Mouse (Mus musculus): ENCODE data around the gene Gxylt2.

Gene Gxylt2

GRCm38 (mm10) chr6:100799766-100800165 lies 95.2 kb downstream of the Gxylt2 start:
- DNase-seq (ENCODE audit: low read depth, low spot score) = no peak

DNA sequence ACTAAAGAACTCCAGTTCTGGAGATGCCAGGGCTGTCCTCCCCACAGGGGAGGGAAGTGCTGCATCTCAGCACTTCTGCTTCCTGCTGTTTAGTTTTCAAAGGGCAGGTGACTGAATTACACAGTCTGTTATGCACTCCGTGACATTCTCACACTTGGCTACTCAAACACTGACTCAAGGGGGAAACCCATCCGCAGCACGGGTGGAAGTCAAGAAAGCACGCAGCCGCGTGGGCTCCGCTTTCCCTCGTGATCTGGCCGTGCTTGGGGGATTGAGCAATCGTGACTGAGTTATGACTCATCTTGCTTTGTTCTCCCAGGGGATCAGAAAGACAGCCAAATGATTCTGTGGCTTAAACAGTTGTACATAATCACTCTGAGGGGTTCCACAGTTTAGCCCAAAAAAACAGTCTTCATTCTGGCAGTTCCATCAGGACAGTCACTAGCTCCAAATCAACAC lies 96.0 kb downstream of the Gxylt2 start:
- DNase-seq (ENCODE audit: low read depth, low spot score) = no peak

- no peak for DNase-seq (ENCODE audit: low read depth, low spot score)
Measured at GRCm38 (mm10) chr6:100802381-100803083, 98.0 kb downstream of the Gxylt2 start.

DNA sequence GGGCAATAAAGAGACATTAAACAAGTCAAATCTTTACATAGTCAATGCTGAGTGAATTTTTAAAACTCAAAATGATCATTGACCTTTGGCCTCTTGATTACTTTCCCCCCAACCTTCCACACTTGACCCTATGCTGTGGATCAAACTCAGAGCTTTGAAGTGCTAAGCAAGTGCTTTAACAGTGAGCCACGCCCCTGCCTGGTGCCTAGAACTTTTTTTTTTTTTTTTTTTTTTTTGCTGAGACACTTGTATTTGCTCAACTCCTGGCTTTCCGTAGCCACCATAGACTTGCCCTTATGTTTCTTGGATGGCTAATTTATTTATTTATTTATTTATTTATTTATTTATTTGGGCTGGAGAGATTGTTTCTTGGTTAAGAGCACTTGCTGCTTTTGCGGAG lies 98.7 kb downstream of the Gxylt2 start:
- DNase-seq (ENCODE audit: low read depth, low spot score) = no peak

DNA sequence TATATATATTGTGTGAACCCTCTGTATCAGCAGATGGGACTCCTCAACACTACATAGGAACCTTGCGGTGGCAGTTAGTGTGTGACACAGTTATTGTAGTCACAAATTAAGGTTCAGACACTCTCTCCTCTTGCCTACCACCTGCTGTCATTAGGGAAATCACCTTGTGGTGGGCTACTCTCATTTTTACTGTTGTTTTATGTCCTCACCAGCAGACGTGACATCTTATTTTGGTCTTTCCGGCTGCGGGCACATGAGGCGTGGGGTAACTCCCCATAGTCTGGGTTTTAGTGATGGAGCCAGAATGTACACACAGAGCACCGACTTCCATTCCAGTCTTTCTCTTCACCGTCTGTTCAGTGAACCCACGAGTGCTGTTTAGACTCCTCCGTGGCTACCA lies 102.7 kb downstream of the Gxylt2 start:
- DNase-seq (ENCODE audit: low read depth, low spot score) = no peak

- DNase-seq (ENCODE audit: low read depth, low spot score) = no peak
Measured at GRCm38 (mm10) chr6:100807746-100808145, 103.2 kb downstream of the Gxylt2 start.

DNA sequence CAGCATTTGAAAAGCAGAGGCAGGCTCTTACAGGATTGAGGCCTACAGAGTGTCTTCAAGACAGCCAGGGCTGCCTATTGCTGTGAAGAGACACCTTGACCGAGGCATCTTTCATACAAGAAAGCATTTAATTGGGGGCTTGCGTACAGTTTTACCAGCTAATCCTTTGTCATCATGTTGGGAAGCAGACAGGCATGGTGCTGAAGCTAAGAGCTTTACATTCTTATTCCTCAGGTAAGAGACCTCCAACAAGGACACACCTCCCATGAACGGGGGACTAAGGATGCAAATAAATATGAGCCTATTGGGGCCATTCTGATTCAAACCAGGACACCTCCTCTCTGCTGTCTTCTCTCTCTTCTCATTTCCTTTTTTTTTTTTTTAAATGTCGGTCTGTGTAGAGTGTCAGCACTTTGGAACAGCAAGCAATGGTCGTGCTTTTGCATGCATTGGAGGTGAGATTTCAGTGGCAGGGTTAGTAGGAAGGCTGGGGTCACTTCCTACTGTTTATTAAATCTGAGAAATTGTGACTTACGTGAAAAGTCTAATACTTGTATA lies 103.8 kb downstream of the Gxylt2 start:
- DNase-seq (ENCODE audit: low read depth, low spot score) = no peak

DNA sequence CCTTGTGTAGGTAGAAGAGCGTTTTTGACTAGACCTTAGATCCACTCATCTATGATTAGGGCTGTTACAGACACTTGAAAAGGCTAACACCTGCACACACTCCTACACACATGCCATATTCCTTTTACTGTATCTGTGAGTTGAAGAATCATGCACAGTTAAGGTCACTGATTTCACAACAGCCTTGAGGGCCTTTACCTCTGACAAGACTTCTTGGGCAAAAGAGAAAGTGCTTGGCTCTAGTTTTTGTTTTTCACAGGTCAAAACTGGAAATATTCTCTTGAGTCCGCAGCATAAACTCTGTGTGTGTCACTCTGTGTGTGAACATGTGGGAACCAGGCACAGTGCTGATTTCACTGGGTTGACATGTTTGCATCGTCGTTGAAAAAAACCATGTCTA lies 105.6 kb downstream of the Gxylt2 start:
- no peak for DNase-seq (ENCODE audit: low read depth, low spot score)

DNA sequence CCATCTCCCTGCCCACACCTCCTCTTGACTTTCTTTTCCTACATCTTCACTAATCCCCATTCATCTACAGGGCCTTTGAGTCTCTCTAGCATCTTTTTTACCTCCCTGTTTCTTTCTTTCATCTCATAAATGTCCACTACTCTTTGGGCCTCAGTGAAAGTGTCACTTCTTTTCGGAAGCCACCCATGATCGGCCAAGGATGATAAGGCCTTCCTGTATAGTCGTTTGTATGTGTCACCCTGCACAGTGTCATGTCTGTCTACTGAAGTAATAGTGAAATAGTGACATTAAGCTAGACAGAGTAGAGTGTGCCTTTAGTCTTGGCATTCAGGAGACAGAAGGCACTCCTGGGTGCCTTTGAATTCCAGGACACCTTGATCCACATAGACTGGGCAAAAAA lies 107.2 kb downstream of the Gxylt2 start:
- DNase-seq (ENCODE audit: low read depth, low spot score) = no peak

GRCm38 (mm10) chr6:100821367-100821766 lies 116.8 kb downstream of the Gxylt2 start:
- no peak for DNase-seq (ENCODE audit: low read depth, low spot score)

DNA sequence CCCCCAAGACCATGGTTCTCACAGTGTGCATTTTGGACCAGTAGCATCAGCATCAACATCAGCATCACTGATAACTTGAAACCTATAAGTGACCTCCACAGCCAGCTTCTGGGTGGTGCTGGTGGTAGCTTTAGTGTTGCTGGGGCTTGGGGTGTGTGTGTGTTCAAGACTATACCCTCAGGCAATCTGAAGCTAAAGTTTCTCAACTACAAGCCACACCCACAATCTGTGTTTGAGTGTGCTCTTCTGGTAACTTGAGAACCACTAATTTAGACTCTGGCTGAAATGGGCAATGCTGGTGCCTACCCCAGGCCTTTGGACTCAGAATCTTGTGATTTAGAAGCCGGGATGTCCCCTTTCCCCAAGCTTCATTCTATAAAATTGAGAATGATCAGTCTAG lies 118.8 kb downstream of the Gxylt2 start:
- DNase-seq (ENCODE audit: low read depth, low spot score) = no peak

- DNase-seq (ENCODE audit: low read depth, low spot score) = no peak
Measured at GRCm38 (mm10) chr6:100824381-100824965, 119.9 kb downstream of the Gxylt2 start.

- no peak for DNase-seq (ENCODE audit: low read depth, low spot score)
Measured at GRCm38 (mm10) chr6:100826046-100826445, 121.5 kb downstream of the Gxylt2 start.

GRCm38 (mm10) chr6:100828565-100828964 lies 124.0 kb downstream of the Gxylt2 start:
- DNase-seq (ENCODE audit: low read depth, low spot score) = no peak

DNA sequence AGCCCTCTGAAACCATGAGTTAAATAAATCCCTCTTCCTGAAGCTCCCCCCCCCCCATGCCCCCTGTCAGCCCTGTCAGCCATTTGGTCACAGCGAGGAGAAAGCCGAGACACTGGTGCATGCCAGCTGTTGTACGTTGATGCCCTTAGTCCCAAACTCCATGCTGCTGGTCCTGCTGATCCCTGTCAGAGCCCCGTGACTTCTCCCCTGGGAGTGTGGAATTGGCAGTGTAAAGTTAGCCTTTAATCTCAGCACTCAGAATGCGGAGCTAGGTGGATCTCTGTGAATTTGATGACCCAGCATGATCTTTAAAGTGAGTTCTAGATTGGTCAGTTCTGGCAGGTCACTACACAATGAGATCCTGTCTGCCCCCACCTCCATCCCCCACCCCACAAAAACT lies 125.2 kb downstream of the Gxylt2 start:
- no peak for DNase-seq (ENCODE audit: low read depth, low spot score)

DNA sequence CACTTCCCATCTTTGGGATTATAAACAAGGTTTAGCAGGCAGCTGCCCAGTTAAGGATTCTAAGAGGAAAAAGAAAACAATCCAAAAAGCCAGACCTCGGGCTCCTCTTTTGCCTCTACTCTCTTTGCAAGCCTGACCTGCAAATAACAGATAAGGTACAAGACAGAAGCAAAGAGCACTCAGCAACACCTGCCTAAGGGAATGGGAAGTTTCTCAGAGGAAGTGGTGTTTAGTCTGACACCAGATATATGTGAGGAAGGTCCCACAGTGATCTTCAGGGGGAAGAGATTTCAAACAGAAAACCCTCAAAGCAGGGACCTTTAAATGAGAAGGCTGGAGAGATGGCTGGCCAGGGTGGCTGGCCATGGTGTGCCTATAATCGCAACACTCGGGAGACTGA lies 126.7 kb downstream of the Gxylt2 start:
- DNase-seq (ENCODE audit: low read depth, low spot score) = no peak

DNA sequence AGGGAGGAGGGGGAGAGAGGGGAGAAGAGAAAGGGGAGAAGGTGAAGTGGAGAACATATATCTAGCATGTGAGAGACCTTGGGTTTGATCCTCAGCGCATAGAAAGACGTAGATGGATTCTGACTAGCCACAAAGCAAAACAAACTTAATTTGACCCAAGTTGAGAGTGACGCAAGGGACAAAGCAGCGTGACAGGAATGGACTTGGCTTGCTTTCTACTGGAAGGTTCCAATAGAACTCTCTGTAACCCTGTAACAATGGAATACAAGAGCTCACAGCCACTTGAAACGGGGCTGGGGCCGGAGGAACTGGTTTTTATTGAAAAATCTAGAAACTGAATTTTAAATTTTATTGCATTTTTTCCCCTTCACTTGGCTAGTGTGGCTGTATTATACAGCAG lies 127.2 kb downstream of the Gxylt2 start:
- DNase-seq (ENCODE audit: low read depth, low spot score) = no peak

DNA sequence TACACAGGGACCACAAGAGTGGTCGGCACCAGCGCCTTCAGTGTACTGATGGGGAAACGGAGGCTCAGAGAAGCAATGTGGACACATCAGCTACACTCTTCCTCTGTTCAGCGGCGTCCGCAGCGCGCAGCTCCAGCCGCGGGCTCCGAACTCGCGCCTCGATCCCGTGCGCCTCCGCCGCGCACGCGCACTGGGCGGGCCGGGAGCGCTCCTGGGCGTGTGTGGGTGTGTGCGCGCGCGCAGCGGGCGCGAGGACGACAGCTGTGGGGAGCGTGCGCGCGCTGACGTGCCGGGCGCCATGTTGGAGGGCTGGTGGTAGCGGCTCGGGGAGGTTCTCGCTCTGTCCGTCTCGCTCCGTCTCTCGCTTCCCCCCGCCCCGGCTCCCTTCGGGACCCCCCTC lies 128.8 kb downstream of the Gxylt2 start, which contains the start of gene Ppp4r2:
Gene Ppp4r2 (plus strand): TSS at position 268 of the 400 bp plus-strand sequence.
- DNase-seq (ENCODE audit: low read depth, low spot score) = peak; percentile 89

GRCm38 (mm10) chr6:100833811-100834481 lies 129.4 kb downstream of the Gxylt2 start:
- DNase-seq (ENCODE audit: low read depth, low spot score) = peak; percentile 44

DNA sequence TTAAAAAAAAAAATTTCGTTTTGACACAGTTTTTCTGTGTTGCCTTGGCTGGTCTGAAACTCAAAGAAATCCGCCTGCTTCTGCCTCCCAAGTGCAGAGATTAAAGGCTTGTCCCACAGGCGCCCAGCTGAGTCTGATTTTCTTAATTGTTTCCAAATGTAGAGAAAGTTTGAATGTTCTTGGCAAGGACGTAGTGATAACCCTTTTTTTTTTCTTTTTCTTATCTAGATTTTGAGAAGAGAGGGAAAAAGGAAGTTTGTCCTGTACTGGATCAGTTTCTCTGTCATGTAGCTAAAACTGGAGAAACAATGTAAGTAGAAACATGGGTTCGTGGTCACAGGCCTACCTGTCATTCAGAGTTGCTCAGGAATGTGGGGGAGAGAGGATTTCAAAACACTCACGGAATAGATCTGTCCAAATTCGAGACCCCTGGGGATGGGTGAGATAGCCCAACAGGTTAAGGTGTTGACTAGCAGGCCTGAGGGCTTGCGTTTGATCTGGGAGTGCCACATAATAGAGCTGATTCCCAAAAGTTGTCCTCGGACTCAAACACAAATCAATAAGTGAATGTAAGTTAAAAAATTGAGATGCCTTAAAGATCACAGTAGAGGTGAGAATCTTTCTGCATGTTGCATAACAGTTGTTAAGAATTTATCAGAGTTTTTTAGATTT lies 130.1 kb downstream of the Gxylt2 start:
- DNase-seq (ENCODE audit: low read depth, low spot score) = no peak

- DNase-seq (ENCODE audit: low read depth, low spot score) = no peak
Measured at GRCm38 (mm10) chr6:100845058-100845457, 140.5 kb downstream of the Gxylt2 start.

DNA sequence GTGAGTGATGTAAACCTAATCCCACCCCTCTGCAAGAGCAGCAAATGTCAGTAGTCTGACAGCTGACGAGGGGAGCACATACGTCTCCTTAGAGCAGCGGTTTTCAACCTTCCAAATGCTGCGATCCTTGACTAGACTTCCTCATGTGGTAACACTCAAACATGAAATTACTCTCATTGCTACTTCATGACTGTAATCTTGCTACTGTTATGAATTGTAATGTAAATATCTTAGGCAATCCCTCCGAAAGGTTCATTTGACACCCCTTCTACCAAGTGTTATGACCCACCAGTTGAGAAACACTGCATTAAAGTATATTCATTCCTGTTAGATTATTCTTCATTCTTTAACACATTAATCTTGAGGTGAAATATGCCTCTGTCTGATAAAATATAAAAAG lies 142.7 kb downstream of the Gxylt2 start:
- no peak for DNase-seq (ENCODE audit: low read depth, low spot score)

Measured in retina, postnatal 7 days (tissue).